Mouse (Mus musculus) heart, embryonic 10.5 days (tissue): ENCODE measurements at regions not wholly inside any gene's neighbourhood (a gene's known extent, or its start where the extent isn't known, plus 50 kb on each side); places are given as distances from the start of the nearest gene placed in this dataset.

ENCODE experiments used
- DNase-seq: peaks from one replicate; pipeline ENCODE4 v3.0.0-alpha.2; 2017; ENCODE audit warnings: low spot score
- H3K27ac ChIP-seq: fragments of 300-500 bp; sonication (generic); 2 replicates; pipeline ENCODE4 v1.5.1; 2016; ENCODE audit warnings: mild to moderate bottlenecking
- H3K27me3 ChIP-seq: fragments of 300-500 bp; sonication (generic); 2 replicates; pipeline ENCODE4 v1.6.1; 2016; ENCODE audit warnings: mild to moderate bottlenecking; ENCODE audit not compliant: poor library complexity, insufficient read depth, severe bottlenecking
- H3K36me3 ChIP-seq: fragments of 300-500 bp; sonication (generic); 2 replicates; pipeline ENCODE4 v1.6.1; 2016; ENCODE audit warnings: mild to moderate bottlenecking, moderate library complexity
- H3K4me1 ChIP-seq: fragments of 300-500 bp; sonication (generic); 2 replicates; pipeline ENCODE4 v1.6.1; 2016; ENCODE audit warnings: mild to moderate bottlenecking
- H3K4me3 ChIP-seq: fragments of 300-500 bp; sonication (generic); 2 replicates; pipeline ENCODE4 v1.5.1; 2016; ENCODE audit warnings: mild to moderate bottlenecking, moderate library complexity
- H3K9me3 ChIP-seq: fragments of 300-500 bp; sonication (generic); 2 replicates; pipeline ENCODE4 v1.6.1; 2016; ENCODE audit warnings: mild to moderate bottlenecking, moderate library complexity
- WGBS: fragments of 180-500 bp; shearing (Covaris S2); methylation state at CpG from one replicate; pipeline ENCODE4 v1.1.7; 2016; 5-methylcytosine and 5-hydroxymethylcytosine counted together

GRCm38 (mm10) chr12:35303764-35304717, 230.8 kb downstream of the Ahr start:
- Histone ChIP-seq H3K27me3 (no peaks in the 10 kb centered on the region), H3K9me3 (no peaks in the 10 kb centered on the region), H3K36me3 (no peaks in the 10 kb centered on the region), H3K4me3 (no peak overlapping the region), H3K27ac (no peak overlapping the region), H3K4me1 (no peaks in the 10 kb centered on the region)
- no peak for DNase-seq
- 82% methylated on average over 3 of the region's 3 CpGs for WGBS

- Histone ChIP-seq H3K36me3 (no peaks in the 10 kb centered on the region), H3K9me3 (no peaks in the 10 kb centered on the region), H3K27me3 (no peaks in the 10 kb centered on the region), H3K27ac (no peak overlapping the region), H3K4me1 (no peaks in the 10 kb centered on the region), H3K4me3 (no peak overlapping the region)
- WGBS = 86% methylated on average over 2 of the region's 2 CpGs
- DNase-seq = no peak
These were observed 231.7 kb downstream of the Ahr start for GRCm38 (mm10) chr12:35303188-35303587.

DNA sequence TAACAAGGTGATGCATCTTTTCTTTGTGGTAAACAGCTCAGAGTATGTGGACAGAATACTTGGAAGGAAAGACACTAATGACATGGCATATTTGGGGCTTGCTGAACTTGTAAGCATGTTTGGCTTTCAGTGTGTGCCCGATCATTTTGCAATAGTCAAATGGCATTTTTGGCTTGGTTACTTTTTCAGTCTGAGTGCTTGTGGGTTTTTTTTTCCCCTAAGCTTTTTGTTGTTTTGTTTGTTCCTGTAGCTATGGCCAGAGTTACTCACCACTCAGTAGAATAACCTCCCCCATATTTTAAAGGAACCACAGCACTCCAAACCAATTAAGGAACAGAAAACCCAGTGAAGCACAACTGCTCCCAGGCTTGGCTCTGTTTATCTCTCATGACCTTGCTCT, 240.2 kb downstream of the Ahr start:
- no peaks in the 10 kb centered on the region for H3K9me3 ChIP-seq
- H3K36me3 ChIP-seq = no peaks in the 10 kb centered on the region
- H3K27me3 ChIP-seq = no peaks in the 10 kb centered on the region
- no peak for DNase-seq
- no peak overlapping the region for H3K4me3 ChIP-seq
- no peaks in the 10 kb centered on the region for H3K4me1 ChIP-seq
- 86% methylated on average over 1 of the region's 1 CpGs for WGBS
- H3K27ac ChIP-seq = no peak overlapping the region

GRCm38 (mm10) chr12:35293566-35293965, 241.3 kb downstream of the Ahr start:
- DNase-seq = no peak

GRCm38 (mm10) chr12:35291941-35292341, 242.9 kb downstream of the Ahr start:
- Histone ChIP-seq H3K27me3 (no peaks in the 10 kb centered on the region), H3K4me1 (no peaks in the 10 kb centered on the region), H3K9me3 (no peaks in the 10 kb centered on the region), H3K36me3 (no peaks in the 10 kb centered on the region), H3K4me3 (no peak overlapping the region), H3K27ac (no peak overlapping the region)
- no peak for DNase-seq
- 80% methylated on average over 6 of the region's 6 CpGs for WGBS

More at GRCm38 (mm10) chr12:35293566-35293965, 241.3 kb downstream of the Ahr start:
- Histone ChIP-seq H3K36me3 (no peaks in the 10 kb centered on the region), H3K27me3 (no peaks in the 10 kb centered on the region), H3K4me1 (no peaks in the 10 kb centered on the region), H3K27ac (no peak overlapping the region), H3K9me3 (no peaks in the 10 kb centered on the region), H3K4me3 (no peak overlapping the region)
- 82% methylated on average over 2 of the region's 2 CpGs for WGBS

DNA sequence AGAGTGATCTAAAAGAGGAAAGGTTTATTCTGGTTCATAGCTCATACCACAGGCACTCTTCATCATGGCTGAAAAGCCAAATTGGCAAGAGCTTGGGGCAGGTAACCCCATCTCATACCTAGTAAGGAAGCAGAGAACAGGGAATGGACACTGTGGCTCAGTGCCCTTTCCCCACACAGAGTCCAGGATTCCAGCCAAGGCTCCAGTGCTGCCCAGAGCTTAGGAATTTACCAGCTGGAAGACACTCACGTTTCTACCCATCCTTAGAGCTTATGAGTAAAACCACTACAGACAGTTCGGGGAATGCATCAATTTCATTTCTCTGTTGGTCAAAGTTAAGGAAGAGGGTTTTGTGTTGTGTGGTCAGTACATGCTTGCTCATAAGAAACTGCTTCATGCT, 241.0 kb downstream of the Snx13 start:
- H3K4me1 ChIP-seq = no peaks in the 10 kb centered on the region
- H3K9me3 ChIP-seq = no peaks in the 10 kb centered on the region
- H3K27ac ChIP-seq = no peak overlapping the region
- WGBS = 79% methylated on average over 2 of the region's 2 CpGs
- no peak for DNase-seq
- no peaks in the 10 kb centered on the region for H3K36me3 ChIP-seq
- no peak overlapping the region for H3K4me3 ChIP-seq
- no peaks in the 10 kb centered on the region for H3K27me3 ChIP-seq

- no peaks in the 10 kb centered on the region for H3K4me1 ChIP-seq
- no peak for DNase-seq
- 91% methylated on average over 3 of the region's 3 CpGs for WGBS
These were observed 240.6 kb downstream of the Snx13 start for GRCm38 (mm10) chr12:35287570-35287969.

GRCm38 (mm10) chr12:35286974-35287553, 240.1 kb downstream of the Snx13 start:
- WGBS = 76% methylated on average over 3 of the region's 3 CpGs
- H3K9me3 ChIP-seq = no peaks in the 10 kb centered on the region
- no peaks in the 10 kb centered on the region for H3K36me3 ChIP-seq
- H3K27ac ChIP-seq = no peak overlapping the region
- H3K4me3 ChIP-seq = no peak overlapping the region
- H3K27me3 ChIP-seq = no peaks in the 10 kb centered on the region
- no peak for DNase-seq
- no peaks in the 10 kb centered on the region for H3K4me1 ChIP-seq

More at GRCm38 (mm10) chr12:35287570-35287969, 240.6 kb downstream of the Snx13 start:
- H3K4me3 ChIP-seq = no peak overlapping the region
- H3K27ac ChIP-seq = no peak overlapping the region
- H3K9me3 ChIP-seq = no peaks in the 10 kb centered on the region
- no peaks in the 10 kb centered on the region for H3K27me3 ChIP-seq
- no peaks in the 10 kb centered on the region for H3K36me3 ChIP-seq

GRCm38 (mm10) chr12:35284345-35284744, 237.4 kb downstream of the Snx13 start:
- 48% methylated on average over 2 of the region's 2 CpGs for WGBS

DNA sequence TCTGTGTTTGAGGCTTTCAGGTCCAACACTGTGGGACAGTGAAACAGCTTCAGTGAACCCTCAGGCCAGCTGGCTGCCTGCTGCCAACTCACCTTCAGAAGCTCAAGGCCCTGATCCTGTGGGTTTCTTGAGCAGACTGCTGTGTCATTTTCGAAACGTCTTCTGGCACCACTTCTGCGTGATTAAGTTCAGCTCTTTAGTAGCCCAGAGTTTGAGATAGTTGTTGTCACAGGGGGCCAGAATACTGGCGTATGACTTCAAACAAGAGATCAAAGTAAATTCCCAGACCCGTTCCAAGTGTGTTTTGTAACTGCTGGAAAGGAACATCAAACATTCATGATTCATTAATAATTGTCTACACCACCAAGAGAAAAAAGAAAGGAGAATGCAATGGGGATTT, 236.9 kb downstream of the Snx13 start:
- Histone ChIP-seq H3K27ac (no peak overlapping the region), H3K27me3 (no peaks in the 10 kb centered on the region), H3K36me3 (no peaks in the 10 kb centered on the region), H3K9me3 (no peaks in the 10 kb centered on the region), H3K4me3 (no peak overlapping the region), H3K4me1 (no peaks in the 10 kb centered on the region)
- no peak for DNase-seq
- 72% methylated on average over 5 of the region's 5 CpGs for WGBS

More at GRCm38 (mm10) chr12:35284345-35284744, 237.4 kb downstream of the Snx13 start:
- Histone ChIP-seq H3K36me3 (no peaks in the 10 kb centered on the region), H3K27me3 (no peaks in the 10 kb centered on the region), H3K4me1 (no peaks in the 10 kb centered on the region), H3K27ac (no peak overlapping the region), H3K4me3 (no peak overlapping the region), H3K9me3 (no peaks in the 10 kb centered on the region)
- DNase-seq = no peak

DNA sequence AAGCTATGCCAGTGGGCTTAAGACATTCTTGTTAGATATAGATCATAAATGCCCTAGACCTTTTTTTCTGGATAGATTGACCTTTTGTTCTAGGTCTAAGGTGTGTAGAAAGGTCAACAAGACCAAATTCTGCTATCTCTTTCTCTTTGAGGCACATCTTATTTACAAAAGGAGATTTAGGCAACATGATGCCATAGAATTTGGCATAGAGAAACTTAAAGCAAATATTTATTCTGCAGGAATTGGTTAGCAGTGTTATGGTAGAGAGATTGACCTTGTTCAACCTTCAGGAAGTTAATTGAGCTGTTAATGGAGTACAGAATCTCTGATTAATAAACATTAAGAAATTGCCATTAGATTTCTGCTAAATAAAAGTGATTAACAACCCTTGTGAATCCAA, 236.4 kb downstream of the Snx13 start:
- no peak overlapping the region for H3K4me3 ChIP-seq
- no peaks in the 10 kb centered on the region for H3K36me3 ChIP-seq
- no peaks in the 10 kb centered on the region for H3K9me3 ChIP-seq
- H3K27me3 ChIP-seq = no peaks in the 10 kb centered on the region
- no peak overlapping the region for H3K27ac ChIP-seq
- H3K4me1 ChIP-seq = no peaks in the 10 kb centered on the region
- DNase-seq = no peak

GRCm38 (mm10) chr12:35269465-35269864, 222.5 kb downstream of the Snx13 start:
- DNase-seq = no peak
- Histone ChIP-seq H3K27ac (no peak overlapping the region), H3K36me3 (no peaks in the 10 kb centered on the region)

GRCm38 (mm10) chr12:35268006-35268405, 221.0 kb downstream of the Snx13 start:
- no peaks in the 10 kb centered on the region for H3K27me3 ChIP-seq
- no peak for DNase-seq
- WGBS = 70% methylated on average over 2 of the region's 2 CpGs
- no peaks in the 10 kb centered on the region for H3K4me1 ChIP-seq
- no peaks in the 10 kb centered on the region for H3K9me3 ChIP-seq
- H3K4me3 ChIP-seq = no peak overlapping the region
- no peak overlapping the region for H3K27ac ChIP-seq
- no peaks in the 10 kb centered on the region for H3K36me3 ChIP-seq

More at GRCm38 (mm10) chr12:35269465-35269864, 222.5 kb downstream of the Snx13 start:
- H3K4me3 ChIP-seq = no peak overlapping the region
- H3K9me3 ChIP-seq = no peaks in the 10 kb centered on the region
- H3K27me3 ChIP-seq = no peaks in the 10 kb centered on the region
- no peaks in the 10 kb centered on the region for H3K4me1 ChIP-seq
